ENCODE assay signal across 8 mouse cellular contexts in the genomic region with DNA sequence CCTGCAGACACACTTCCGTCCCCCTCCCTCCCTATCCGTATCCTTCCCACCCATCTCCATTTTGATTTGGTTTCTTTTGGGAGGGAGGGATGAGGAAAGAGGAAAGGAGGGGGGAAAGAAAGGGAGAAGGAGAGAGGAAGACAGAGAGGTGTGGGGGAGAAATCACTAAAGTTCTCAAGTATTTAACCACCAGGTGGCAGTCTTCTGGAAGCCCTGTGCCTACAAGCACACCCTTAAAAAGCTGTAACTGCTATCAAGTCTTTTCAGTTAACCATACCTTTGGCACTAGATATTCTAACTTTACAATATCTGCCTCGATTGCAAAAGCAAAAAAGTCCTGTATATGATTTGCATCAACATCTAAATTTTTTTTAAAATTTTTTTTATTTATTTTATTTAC. TPM values are rescaled to one million over a fixed set of nuclear protein-coding genes. Genes with fewer than 3 reads are reported as not detected.
DNase-seq lines count a peak whose midpoint lies in the region; ATAC-seq and TF ChIP-seq lines count a peak whose summit lies in the region.

No protein-coding gene starts in this region.

- TF ChIP-seq CTCF in liver, postnatal 0 days (IDR thresholded peaks at IDR 0.05; ENCODE audit: low read depth): peak; percentile 76

- no peak for DNase-seq in frontal cortex, postnatal 14 days (ENCODE audit: low spot score in 2 of 2)
- DNase-seq in liver, postnatal 0 days: no peak
- peak; percentile 66 for DNase-seq in brain, adult 2 months (ENCODE audit: low read depth, low spot score)
- DNase-seq in urinary bladder, postnatal 14 days (ENCODE audit: low spot score): no peak
- DNase-seq in right cerebral cortex, postnatal 10 days (ENCODE audit: low spot score in 2 of 2): no peak

- TF ChIP-seq EP300 in liver, postnatal 0 days (IDR thresholded peaks at IDR 0.05; ENCODE audit: low read depth): no peak

- 43% methylated on average over 3 of the region's 3 CpGs for WGBS in liver, postnatal 0 days (ENCODE audit: insufficient replicate concordance)
- 65% methylated on average over 3 of the region's 3 CpGs for WGBS in liver, embryonic 12.5 days (ENCODE audit: insufficient replicate concordance)

- no peaks in the 10 kb centered on the region for H3K9me3 ChIP-seq in liver, postnatal 0 days (ENCODE audit: low read length)
- H3K9me3 ChIP-seq in liver, embryonic 12.5 days (replicated peaks): no peaks in the 10 kb centered on the region

- H3K36me3 ChIP-seq in liver, postnatal 0 days (replicated peaks; ENCODE audit: insufficient read depth, low read length): peaks cover 3% of the 10 kb centered on the region
- peaks cover 8% of the 10 kb centered on the region for H3K36me3 ChIP-seq in liver, embryonic 12.5 days

- no peak overlapping the region for H3K4me2 ChIP-seq in liver, postnatal 0 days (ENCODE audit: low read depth, low read length)
- no peak overlapping the region for H3K4me2 ChIP-seq in liver, embryonic 12.5 days

- no peak overlapping the region for H3K4me3 ChIP-seq in liver, postnatal 0 days (ENCODE audit: low read depth, low read length)
- H3K4me3 ChIP-seq in liver, embryonic 12.5 days: no peak overlapping the region

- peak; percentile 69; the same call in 1 of the 2 replicates for ATAC-seq in frontal cortex, adult (ENCODE audit: low TSS enrichment)
- peak; percentile 27; the same call in 1 of the 2 replicates for ATAC-seq in liver, postnatal 0 days
- ATAC-seq in liver, embryonic 12.5 days: no peak
- ATAC-seq in megakaryocyte-erythroid progenitor cell, adult 5-6 weeks (replicated peaks; ENCODE audit: low FRiP score, low TSS enrichment, poor library complexity, severe bottlenecking): peak; percentile 65; the same call in 1 of the 2 replicates

- H3K27ac ChIP-seq in liver, postnatal 0 days (ENCODE audit: low read depth): peak overlapping the region; percentile 66; the same call in 1 of the 2 replicates
- H3K27ac ChIP-seq in liver, embryonic 12.5 days: no peak overlapping the region

- no peak overlapping the region for H3K9ac ChIP-seq in liver, postnatal 0 days (replicated peaks)
- H3K9ac ChIP-seq in liver, embryonic 12.5 days: no peak overlapping the region

- no peaks in the 10 kb centered on the region for H3K27me3 ChIP-seq in liver, postnatal 0 days (ENCODE audit: insufficient read depth, low read length)
- no peaks in the 10 kb centered on the region for H3K27me3 ChIP-seq in liver, embryonic 12.5 days (replicated peaks)

- H3K4me1 ChIP-seq in liver, postnatal 0 days (ENCODE audit: insufficient read depth): peaks cover 10% of the 10 kb centered on the region
- peaks cover 23% of the 10 kb centered on the region for H3K4me1 ChIP-seq in liver, embryonic 12.5 days

RNA-seq across cellular contexts. Expression of a gene that starts 33.4 kb away (rescaled TPM):
- polyA plus RNA-seq in liver, postnatal 0 days (2015; fragmentation: Nextera tagmentation; extraction: Ambion mirVana): 9.4 and 11.9 TPM in 2 replicates
- polyA plus RNA-seq in liver, embryonic 12.5 days (2016; fragmentation: Nextera tagmentation; extraction: Ambion mirVana): 13.5 and 15.1 TPM in 2 replicates
- 15.0 and 18.2 TPM in 2 replicates for total RNA-seq in megakaryocyte-erythroid progenitor cell, adult 5-6 weeks (2014; fragmentation: Nextera tagmentation)
- 14.4 and 16.2 TPM in 2 replicates for total RNA-seq in megakaryocyte-erythroid progenitor cell, adult 5-6 weeks (2017)
